Mouse (Mus musculus): ENCODE results near the gene Slx4ip. TPM values are rescaled to one million over a fixed set of nuclear protein-coding genes. Genes with fewer than 3 reads are reported as not detected.

Slx4ip gene
- total RNA-seq, 2 experiments from 2014 or later, result 2.2 to 5.0 TPM

Other genes with a start within 250 kb of the Slx4ip start
- gene Snap25, start 177.8 kb upstream of the Slx4ip start, total RNA-seq (2021), result not detected
- 10 to 100 TPM; 14.5 to 32.8 TPM for gene AL731706.2, start 5.5 kb upstream of the Slx4ip start, total RNA-seq (2021)
- 10 to 100 TPM; 17.4 to 22.4 TPM for gene AL731706.1, start 171 bp downstream of the Slx4ip start, total RNA-seq (2021)
- 10 to 100 TPM; 28.0 to 30.1 TPM for gene Mkks, start 171 bp downstream of the Slx4ip start, total RNA-seq (2021)
- 1 to 10 TPM; 5.6 to 6.0 TPM for gene Jag1, start 225.4 kb downstream of the Slx4ip start, total RNA-seq (2021)